Mouse (Mus musculus): ENCODE data around the gene Nap1l5. TPM values are rescaled to one million over a fixed set of nuclear protein-coding genes. Genes with fewer than 3 reads are reported as not detected.

Nap1l5 gene
- 0.58 TPM in 1 of 3 replicates, not detected in the others for total RNA-seq (2017)

DNA sequence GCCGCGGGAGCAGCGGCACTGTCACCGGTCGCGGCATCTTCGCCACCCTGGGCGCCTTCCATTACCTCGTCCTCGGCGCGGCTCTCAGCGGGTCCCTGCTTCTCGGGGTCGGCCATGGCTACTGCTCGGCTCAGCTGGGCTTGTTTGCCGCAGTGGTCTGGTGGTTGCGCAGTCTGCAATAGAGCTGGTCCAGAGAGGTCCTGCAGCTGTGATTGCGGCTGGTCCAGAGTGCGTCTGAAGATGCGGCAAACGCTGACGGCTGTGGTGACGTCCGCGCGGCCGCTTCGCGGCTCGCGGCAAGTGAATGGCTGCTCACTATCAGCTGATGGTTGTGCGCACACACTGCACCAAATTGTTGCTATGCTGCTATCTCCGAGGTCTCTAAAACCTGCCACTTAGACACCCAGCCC lies at the start of gene Nap1l5:
TSS of gene Nap1l5 (minus strand) at position 225 of the 410 bp plus-strand sequence.
- no peak for ATAC-seq (replicated peaks; ENCODE audit: insufficient number of reproducible peaks, low FRiP score, low TSS enrichment, poor library complexity, severe bottlenecking)

GRCm38 (mm10) chr6:58951128-58951992 lies 44.5 kb upstream of the Nap1l5 start:
- no peak for ATAC-seq (replicated peaks; ENCODE audit: insufficient number of reproducible peaks, low FRiP score, low TSS enrichment, poor library complexity, severe bottlenecking)

GRCm38 (mm10) chr6:58950410-58950809 lies 43.5 kb upstream of the Nap1l5 start:
- no peak for ATAC-seq (replicated peaks; ENCODE audit: insufficient number of reproducible peaks, low FRiP score, low TSS enrichment, poor library complexity, severe bottlenecking)

DNA sequence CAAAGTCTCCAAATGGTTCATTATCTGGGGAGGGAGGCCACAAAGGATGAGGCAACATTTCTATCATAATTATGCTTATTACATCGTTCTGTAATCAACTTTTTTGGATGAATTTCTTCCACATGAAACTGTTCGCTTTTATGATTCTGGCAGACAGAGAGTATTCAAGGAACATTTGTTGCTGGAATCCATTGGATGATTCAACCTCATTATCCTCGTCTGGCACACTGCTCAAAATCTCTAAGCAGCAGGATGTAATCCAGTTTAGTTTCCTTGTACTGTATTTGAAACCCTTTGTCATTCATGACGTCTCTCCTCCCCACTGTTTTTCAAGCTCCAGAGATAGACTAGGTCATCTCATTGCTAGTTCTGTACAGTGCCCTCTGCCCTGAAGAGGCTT lies 40.0 kb upstream of the Nap1l5 start:
- no peak for ATAC-seq (replicated peaks; ENCODE audit: insufficient number of reproducible peaks, low FRiP score, low TSS enrichment, poor library complexity, severe bottlenecking)

GRCm38 (mm10) chr6:58946246-58946645 lies 39.4 kb upstream of the Nap1l5 start:
- no peak for ATAC-seq (replicated peaks; ENCODE audit: insufficient number of reproducible peaks, low FRiP score, low TSS enrichment, poor library complexity, severe bottlenecking)

DNA sequence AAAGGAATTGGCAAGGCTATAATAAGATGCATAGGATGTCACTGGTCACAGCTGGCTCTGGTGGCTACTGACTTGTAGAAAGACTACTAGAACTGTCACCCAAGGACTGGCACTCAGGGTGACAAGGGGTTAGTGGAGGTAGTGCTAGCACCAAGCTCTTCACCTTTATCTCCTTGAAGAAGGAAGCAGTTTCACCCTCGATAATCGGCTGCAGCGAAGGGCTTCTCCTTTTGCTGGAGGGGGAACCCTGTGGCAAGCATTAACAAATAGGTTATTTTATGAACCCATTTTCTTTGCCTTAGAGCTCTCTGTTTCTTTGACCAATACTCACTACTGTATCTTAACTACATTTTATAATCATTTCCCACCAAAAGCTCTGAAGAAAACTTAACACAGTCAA lies 37.1 kb upstream of the Nap1l5 start:
- no peak for ATAC-seq (replicated peaks; ENCODE audit: insufficient number of reproducible peaks, low FRiP score, low TSS enrichment, poor library complexity, severe bottlenecking)

GRCm38 (mm10) chr6:58942276-58942675 lies 35.4 kb upstream of the Nap1l5 start:
- no peak for ATAC-seq (replicated peaks; ENCODE audit: insufficient number of reproducible peaks, low FRiP score, low TSS enrichment, poor library complexity, severe bottlenecking)

- ATAC-seq (replicated peaks; ENCODE audit: insufficient number of reproducible peaks, low FRiP score, low TSS enrichment, poor library complexity, severe bottlenecking) = no peak
These were observed 30.9 kb upstream of the Nap1l5 start for GRCm38 (mm10) chr6:58937726-58938125.

DNA sequence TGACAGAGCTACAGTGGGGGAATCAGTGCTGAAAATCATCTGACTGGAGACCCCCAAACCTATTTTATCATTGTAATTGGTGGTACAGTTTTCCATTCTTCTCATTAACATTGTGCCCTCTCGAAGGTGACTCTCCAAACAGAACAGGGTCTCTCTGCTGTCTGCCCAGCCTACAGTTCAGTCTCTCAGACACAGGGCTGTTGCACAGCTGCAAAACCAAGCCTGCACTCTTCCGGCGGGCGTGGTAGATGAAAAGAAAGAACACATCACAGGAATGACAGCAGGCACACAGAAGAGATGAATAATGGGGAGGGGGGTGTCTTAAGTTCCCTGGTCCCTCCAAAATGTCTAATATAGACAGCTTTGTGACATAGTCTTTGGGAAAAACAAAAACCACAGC lies 27.3 kb upstream of the Nap1l5 start:
- ATAC-seq (replicated peaks; ENCODE audit: insufficient number of reproducible peaks, low FRiP score, low TSS enrichment, poor library complexity, severe bottlenecking) = no peak

DNA sequence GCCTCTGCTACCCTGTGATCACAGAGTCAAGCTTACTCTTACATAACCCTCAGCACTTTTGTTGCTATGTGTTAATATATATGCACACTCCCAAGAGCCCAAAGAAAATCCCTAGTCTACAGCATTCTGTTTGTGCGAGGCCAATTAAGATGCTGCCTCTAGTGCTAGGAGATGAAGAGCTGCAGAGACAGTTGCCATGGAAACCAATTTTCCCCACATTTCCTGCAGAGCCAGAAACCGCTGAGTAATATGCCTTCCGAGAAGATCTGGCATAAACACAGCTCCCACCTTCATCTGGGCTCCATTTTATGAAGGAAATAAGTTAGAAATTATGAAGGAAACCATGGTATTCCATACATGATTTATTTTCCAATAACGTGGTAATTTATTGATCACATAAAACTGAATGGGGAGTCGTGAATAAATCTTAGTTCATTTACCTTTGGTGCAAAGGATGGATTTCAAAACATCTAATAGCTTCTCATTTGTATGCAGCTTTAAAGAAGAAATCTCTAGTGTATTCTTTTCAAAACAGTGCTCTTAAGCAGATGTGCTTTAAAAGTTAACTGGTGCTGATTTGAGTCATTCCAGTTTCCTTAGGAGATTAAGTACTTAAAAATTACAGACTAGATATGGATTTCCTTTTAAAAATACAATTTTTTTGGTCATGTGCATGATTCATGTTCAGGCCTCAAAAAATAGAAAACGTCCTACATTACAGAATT lies 26.5 kb upstream of the Nap1l5 start:
- no peak for ATAC-seq (replicated peaks; ENCODE audit: insufficient number of reproducible peaks, low FRiP score, low TSS enrichment, poor library complexity, severe bottlenecking)

- ATAC-seq (replicated peaks; ENCODE audit: insufficient number of reproducible peaks, low FRiP score, low TSS enrichment, poor library complexity, severe bottlenecking) = no peak
These were observed 25.8 kb upstream of the Nap1l5 start for GRCm38 (mm10) chr6:58932515-58933188.

GRCm38 (mm10) chr6:58931149-58931548 lies 24.3 kb upstream of the Nap1l5 start:
- ATAC-seq (replicated peaks; ENCODE audit: insufficient number of reproducible peaks, low FRiP score, low TSS enrichment, poor library complexity, severe bottlenecking) = no peak

DNA sequence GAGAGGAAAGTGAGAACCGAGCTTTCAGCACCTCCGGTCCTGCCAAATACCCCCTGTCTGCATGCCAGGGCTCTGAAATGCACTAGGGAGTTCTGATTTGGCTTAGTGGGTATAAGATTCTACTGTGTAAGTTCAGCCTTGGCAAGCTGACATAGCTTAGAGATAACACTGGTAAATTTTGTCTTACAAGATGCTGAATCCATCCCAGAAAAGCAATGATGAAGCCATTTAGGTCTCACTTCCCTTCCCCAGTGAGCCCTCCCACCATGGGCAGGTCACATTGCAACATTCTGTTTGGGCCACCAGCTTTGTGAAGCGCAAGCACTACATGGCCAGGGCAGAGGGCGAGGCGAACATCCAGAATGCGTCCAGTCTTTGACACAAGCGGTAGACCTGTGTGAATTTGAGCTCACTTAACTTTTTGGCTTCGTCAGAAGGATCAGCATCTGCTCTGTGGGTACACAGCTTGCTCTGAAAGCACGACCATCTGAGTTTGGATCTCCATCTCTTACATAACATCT lies 23.1 kb upstream of the Nap1l5 start:
- no peak for ATAC-seq (replicated peaks; ENCODE audit: insufficient number of reproducible peaks, low FRiP score, low TSS enrichment, poor library complexity, severe bottlenecking)

GRCm38 (mm10) chr6:58927881-58928280 lies 21.0 kb upstream of the Nap1l5 start:
- no peak for ATAC-seq (replicated peaks; ENCODE audit: insufficient number of reproducible peaks, low FRiP score, low TSS enrichment, poor library complexity, severe bottlenecking)

DNA sequence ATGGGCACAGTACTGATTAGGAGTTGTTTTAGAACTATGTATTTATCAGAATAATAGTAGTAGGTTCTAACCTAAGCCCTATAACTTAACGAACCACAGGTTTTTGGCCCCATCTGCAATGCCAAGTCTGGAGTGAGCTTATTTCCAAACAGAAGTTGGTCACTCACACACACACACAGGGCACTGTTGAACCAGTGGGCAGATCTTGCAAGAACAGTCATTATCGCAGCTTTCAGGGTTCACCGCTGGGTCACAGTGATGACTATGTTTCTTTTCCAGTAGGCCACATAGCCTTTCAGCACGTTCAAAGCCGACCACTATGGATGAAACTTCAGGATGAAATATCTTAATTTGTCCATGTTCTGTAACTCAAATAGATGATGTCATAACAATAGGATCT lies 15.6 kb upstream of the Nap1l5 start:
- ATAC-seq (replicated peaks; ENCODE audit: insufficient number of reproducible peaks, low FRiP score, low TSS enrichment, poor library complexity, severe bottlenecking) = no peak

GRCm38 (mm10) chr6:58921623-58922022 lies 14.7 kb upstream of the Nap1l5 start:
- no peak for ATAC-seq (replicated peaks; ENCODE audit: insufficient number of reproducible peaks, low FRiP score, low TSS enrichment, poor library complexity, severe bottlenecking)

DNA sequence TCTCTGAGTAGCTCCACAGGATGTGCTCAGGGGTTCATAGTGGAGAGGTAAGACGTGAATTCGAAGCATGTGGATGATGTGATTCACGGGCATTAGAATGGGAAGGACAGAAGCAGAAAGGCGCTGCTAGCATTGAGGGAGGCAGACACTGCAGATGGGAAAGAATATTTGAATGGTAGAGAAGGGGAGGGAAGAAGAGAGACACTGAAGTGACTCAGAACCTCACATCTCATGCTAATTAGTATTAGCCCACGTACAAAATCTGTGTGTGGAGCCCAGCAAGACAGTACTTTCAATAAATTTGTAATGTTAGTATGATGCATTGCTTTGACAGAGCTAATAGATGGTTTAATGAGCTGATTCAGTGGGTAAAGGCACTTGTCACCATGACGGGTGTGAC lies 13.9 kb upstream of the Nap1l5 start:
- no peak for ATAC-seq (replicated peaks; ENCODE audit: insufficient number of reproducible peaks, low FRiP score, low TSS enrichment, poor library complexity, severe bottlenecking)

GRCm38 (mm10) chr6:58916498-58916897 lies 9.6 kb upstream of the Nap1l5 start:
- no peak for ATAC-seq (replicated peaks; ENCODE audit: insufficient number of reproducible peaks, low FRiP score, low TSS enrichment, poor library complexity, severe bottlenecking)

GRCm38 (mm10) chr6:58913971-58914370 lies 7.1 kb upstream of the Nap1l5 start:
- no peak for ATAC-seq (replicated peaks; ENCODE audit: insufficient number of reproducible peaks, low FRiP score, low TSS enrichment, poor library complexity, severe bottlenecking)
